Mouse (Mus musculus): ENCODE data around the gene 9530068E07Rik. TPM values are rescaled to one million over a fixed set of nuclear protein-coding genes. Genes with fewer than 3 reads are reported as not detected.
A peak's percentile ranks its signal among the peaks of the same experiment; 100 is the strongest.

The 9530068E07Rik gene
- polyA plus RNA-seq, 1 experiment from 2014 or later, result 187 TPM

DNA sequence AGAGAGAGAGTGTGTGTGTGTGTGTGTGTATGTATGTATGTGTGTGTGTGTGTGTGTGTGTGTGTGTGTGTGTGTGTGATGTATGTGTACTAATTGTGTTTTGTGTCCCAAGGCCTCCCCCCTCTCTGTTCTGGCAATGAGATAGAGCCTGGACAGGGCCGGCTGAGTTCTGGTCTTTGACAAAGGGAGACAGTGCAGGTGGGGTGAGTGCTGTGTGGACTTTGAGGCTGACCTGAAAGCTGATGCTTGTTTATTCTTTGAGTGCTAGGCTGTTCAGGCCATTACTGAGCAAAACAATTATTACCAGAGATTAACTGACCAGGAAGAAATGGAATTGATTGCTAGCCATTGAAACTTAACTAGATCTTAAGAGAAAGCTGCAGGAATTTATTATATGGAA is 6.3 kb downstream of the 9530068E07Rik start:
- ATAC-seq (ENCODE audit: insufficient read depth, low FRiP score), result no peak
- no peak overlapping the region for H3K9ac ChIP-seq (ENCODE audit: low read length)
- H3K9me3 ChIP-seq (replicated peaks; ENCODE audit: control insufficient read depth, low read length), result no peaks in the 10 kb centered on the region
- 0 out of 2 replicates have a peak, but pooled peaks cover 4% of the 10 kb centered on the region for H3K4me1 ChIP-seq (ENCODE audit: control insufficient read depth, insufficient read depth, low read length)
- H3K27me3 ChIP-seq (ENCODE audit: control insufficient read depth, insufficient read depth, low read length), result no peaks in the 10 kb centered on the region
- no peak overlapping the region for H3K4me2 ChIP-seq (ENCODE audit: low read depth, low read length)
- H3K27ac ChIP-seq (ENCODE audit: low read length), result no peak overlapping the region
- 44% methylated on average over 1 of the region's 1 CpGs for WGBS
- H3K36me3 ChIP-seq (ENCODE audit: control insufficient read depth, insufficient read depth, low read length), result peaks cover 2% of the 10 kb centered on the region; the same call in 1 of the 2 replicates
- H3K4me3 ChIP-seq (replicated peaks; ENCODE audit: low read length), result no peak overlapping the region

DNA sequence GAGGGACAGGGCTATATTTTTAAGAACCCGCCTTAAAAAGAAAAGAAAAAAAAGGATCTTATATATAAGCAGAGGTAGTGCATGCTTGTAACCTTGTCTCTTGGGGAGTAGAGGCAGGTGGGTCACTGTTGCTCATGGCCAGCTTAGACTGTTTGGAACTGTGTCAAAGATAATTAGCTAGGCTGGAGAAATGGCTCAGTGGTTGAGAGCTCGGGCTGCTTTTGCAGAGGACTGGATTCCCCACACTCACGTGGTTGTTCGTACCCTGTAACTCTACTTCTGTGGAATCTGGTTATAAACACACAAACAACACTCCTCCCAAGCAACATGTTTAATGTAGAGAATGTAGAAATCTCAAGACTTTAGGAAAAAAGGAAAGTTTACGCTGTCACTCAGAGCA is 8.0 kb downstream of the 9530068E07Rik start:
- no peak for ATAC-seq (ENCODE audit: insufficient read depth, low FRiP score)
- WGBS, result 84% methylated on average over 5 of the region's 5 CpGs
- Histone ChIP-seq H3K27me3 (ENCODE audit: control insufficient read depth, insufficient read depth, low read length) (no peaks in the 10 kb centered on the region), H3K4me3 (replicated peaks; ENCODE audit: low read length) (no peak overlapping the region), H3K9me3 (replicated peaks; ENCODE audit: control insufficient read depth, low read length) (no peaks in the 10 kb centered on the region), H3K4me2 (ENCODE audit: low read depth, low read length) (no peak overlapping the region), H3K36me3 (ENCODE audit: control insufficient read depth, insufficient read depth, low read length) (peaks cover 13% of the 10 kb centered on the region), H3K27ac (ENCODE audit: low read length) (no peak overlapping the region), H3K9ac (ENCODE audit: low read length) (no peak overlapping the region), H3K4me1 (ENCODE audit: control insufficient read depth, insufficient read depth, low read length) (0 out of 2 replicates have a peak, but pooled peaks cover 4% of the 10 kb centered on the region)

DNA sequence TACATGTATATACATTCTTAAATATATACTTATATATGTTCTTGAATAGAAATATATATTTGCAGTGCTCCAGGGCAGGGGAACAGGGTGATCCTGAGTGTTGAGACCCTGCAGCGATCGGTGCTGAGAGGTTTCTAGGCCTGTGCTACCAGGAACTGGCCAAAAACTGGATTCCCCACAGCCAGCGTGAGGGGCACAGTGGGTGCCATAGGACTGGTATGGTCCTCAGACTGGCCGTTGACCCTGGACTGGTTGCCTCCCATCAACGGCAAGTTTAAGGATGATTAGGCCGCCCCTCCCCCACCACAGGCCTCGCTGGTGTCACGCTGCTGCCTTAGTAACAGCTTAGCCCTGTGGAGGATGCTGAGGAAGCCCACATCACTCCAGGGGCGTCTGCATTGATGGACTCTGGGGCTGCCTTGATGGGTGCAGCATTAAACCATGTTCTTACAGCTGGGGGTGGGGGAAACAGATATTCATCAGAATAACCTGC is 9.0 kb downstream of the 9530068E07Rik start:
- no peak for ATAC-seq (ENCODE audit: insufficient read depth, low FRiP score)
- H3K27ac ChIP-seq (ENCODE audit: low read length), result no peak overlapping the region
- peaks cover 14% of the 10 kb centered on the region for H3K36me3 ChIP-seq (ENCODE audit: control insufficient read depth, insufficient read depth, low read length)
- no peaks in the 10 kb centered on the region for H3K9me3 ChIP-seq (replicated peaks; ENCODE audit: control insufficient read depth, low read length)
- no peaks in the 10 kb centered on the region for H3K4me1 ChIP-seq (ENCODE audit: control insufficient read depth, insufficient read depth, low read length)
- 83% methylated on average over 9 of the region's 9 CpGs for WGBS
- H3K4me2 ChIP-seq (ENCODE audit: low read depth, low read length), result no peak overlapping the region
- H3K27me3 ChIP-seq (ENCODE audit: control insufficient read depth, insufficient read depth, low read length), result no peaks in the 10 kb centered on the region
- no peak overlapping the region for H3K4me3 ChIP-seq (replicated peaks; ENCODE audit: low read length)
- no peak overlapping the region for H3K9ac ChIP-seq (ENCODE audit: low read length)

DNA sequence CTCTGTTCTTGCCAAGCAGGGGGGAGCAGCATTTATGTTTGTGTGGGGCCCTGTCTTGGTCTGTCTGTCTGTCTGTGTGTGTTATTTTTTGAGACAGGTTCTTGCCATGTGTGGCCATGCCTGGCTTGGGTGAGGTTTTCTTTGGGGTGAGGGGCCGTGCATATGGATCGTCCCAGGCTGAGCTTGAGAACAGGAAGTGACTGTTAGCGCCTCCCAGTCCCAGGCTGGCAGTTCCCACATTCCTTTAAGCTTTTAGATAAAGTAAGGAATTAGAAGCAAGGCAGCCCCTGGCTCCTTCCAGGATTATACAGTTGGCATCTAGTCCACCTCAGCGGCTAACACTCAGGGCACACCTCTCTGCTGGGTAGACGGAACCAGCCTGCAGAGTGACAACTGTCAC is 13.1 kb downstream of the 9530068E07Rik start:
- H3K9me3 ChIP-seq (replicated peaks; ENCODE audit: control insufficient read depth, low read length), result no peaks in the 10 kb centered on the region
- no peak for ATAC-seq (ENCODE audit: insufficient read depth, low FRiP score)
- peaks cover 14% of the 10 kb centered on the region for H3K36me3 ChIP-seq (ENCODE audit: control insufficient read depth, insufficient read depth, low read length)
- no peak overlapping the region for H3K9ac ChIP-seq (ENCODE audit: low read length)
- 60% methylated on average over 5 of the region's 5 CpGs for WGBS
- H3K27ac ChIP-seq (ENCODE audit: low read length), result no peak overlapping the region
- H3K4me1 ChIP-seq (ENCODE audit: control insufficient read depth, insufficient read depth, low read length), result no peaks in the 10 kb centered on the region
- H3K4me2 ChIP-seq (ENCODE audit: low read depth, low read length), result no peak overlapping the region
- no peak overlapping the region for H3K4me3 ChIP-seq (replicated peaks; ENCODE audit: low read length)
- H3K27me3 ChIP-seq (ENCODE audit: control insufficient read depth, insufficient read depth, low read length), result no peaks in the 10 kb centered on the region

DNA sequence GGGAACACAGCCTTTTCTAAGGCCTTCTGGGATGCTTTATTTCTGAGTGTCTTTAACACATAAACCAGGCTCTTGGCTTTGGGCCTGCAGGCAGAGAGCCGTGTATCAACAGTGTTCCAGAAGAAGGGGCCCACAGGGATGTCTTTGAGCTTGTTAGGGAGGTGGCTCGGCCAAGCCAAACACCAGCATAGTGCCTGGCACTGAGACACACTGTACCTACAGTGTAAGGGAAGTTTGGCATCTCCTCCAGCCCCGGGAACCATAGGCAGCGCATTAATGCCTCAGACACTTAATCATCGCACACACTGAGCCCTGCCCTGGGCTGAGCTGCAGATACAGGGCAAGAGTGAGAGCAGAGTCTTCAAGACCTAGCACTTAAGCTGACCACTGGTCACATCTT is 22.1 kb downstream of the 9530068E07Rik start:
- H3K4me1 ChIP-seq (ENCODE audit: control insufficient read depth, insufficient read depth, low read length), result no peaks in the 10 kb centered on the region
- H3K9ac ChIP-seq (ENCODE audit: low read length), result no peak overlapping the region
- H3K27ac ChIP-seq (ENCODE audit: low read length), result peak overlapping the region; percentile 14; the same call in 1 of the 2 replicates
- H3K27me3 ChIP-seq (ENCODE audit: control insufficient read depth, insufficient read depth, low read length), result no peaks in the 10 kb centered on the region
- H3K9me3 ChIP-seq (replicated peaks; ENCODE audit: control insufficient read depth, low read length), result no peaks in the 10 kb centered on the region
- ATAC-seq (ENCODE audit: insufficient read depth, low FRiP score), result peak; percentile 78
- 48% methylated on average over 5 of the region's 5 CpGs for WGBS
- H3K4me3 ChIP-seq (replicated peaks; ENCODE audit: low read length), result no peak overlapping the region
- H3K4me2 ChIP-seq (ENCODE audit: low read depth, low read length), result no peak overlapping the region
- no peaks in the 10 kb centered on the region for H3K36me3 ChIP-seq (ENCODE audit: control insufficient read depth, insufficient read depth, low read length)

DNA sequence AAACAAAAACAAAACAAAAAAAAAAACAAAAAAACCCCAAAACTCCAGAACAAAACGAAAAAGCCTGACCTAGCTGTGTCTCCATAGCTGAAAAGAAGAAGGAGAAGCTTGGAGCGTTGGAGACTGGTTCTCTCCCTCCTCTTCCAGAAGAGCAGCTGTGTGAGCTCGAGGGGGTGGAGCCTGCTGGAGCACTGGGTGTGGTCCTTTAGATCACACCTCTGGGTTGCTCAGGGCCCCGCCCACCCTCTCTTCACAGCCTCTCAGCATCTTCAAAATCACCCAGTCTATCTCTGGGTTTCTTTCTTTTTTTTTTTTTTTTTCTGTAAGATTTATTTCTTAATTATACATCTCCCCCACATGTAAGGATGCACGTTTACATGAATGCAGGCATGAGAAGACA is 23.0 kb downstream of the 9530068E07Rik start:
- WGBS, result 39% methylated on average over 5 of the region's 5 CpGs
- H3K4me3 ChIP-seq (replicated peaks; ENCODE audit: low read length), result no peak overlapping the region
- H3K4me1 ChIP-seq (ENCODE audit: control insufficient read depth, insufficient read depth, low read length), result no peaks in the 10 kb centered on the region
- ATAC-seq (ENCODE audit: insufficient read depth, low FRiP score), result no peak
- no peak overlapping the region for H3K9ac ChIP-seq (ENCODE audit: low read length)
- no peaks in the 10 kb centered on the region for H3K27me3 ChIP-seq (ENCODE audit: control insufficient read depth, insufficient read depth, low read length)
- H3K36me3 ChIP-seq (ENCODE audit: control insufficient read depth, insufficient read depth, low read length), result no peaks in the 10 kb centered on the region
- no peak overlapping the region for H3K4me2 ChIP-seq (ENCODE audit: low read depth, low read length)
- H3K27ac ChIP-seq (ENCODE audit: low read length), result no peak overlapping the region
- no peaks in the 10 kb centered on the region for H3K9me3 ChIP-seq (replicated peaks; ENCODE audit: control insufficient read depth, low read length)

DNA sequence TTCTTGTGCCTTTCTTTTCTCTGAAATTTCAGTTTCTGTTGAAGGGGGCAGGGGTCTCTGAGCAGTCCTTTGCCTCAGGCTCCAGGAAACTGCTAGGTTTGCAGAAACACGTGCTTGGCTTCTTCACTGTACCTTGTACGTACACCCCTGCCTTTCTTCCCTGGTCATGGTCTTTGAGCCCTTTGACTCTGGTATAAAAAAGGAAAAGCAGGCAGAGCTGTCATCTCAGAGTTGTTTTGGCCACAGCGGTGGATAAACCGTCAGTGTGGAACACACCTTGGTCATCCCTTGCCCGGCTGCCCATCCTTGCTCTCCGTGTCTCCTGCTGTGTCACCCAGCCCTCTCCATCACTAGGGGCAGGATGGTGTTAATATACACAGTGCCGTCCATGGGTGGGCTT is 23.6 kb downstream of the 9530068E07Rik start:
- ATAC-seq (ENCODE audit: insufficient read depth, low FRiP score), result no peak
- WGBS, result 73% methylated on average over 7 of the region's 7 CpGs
- Histone ChIP-seq H3K9ac (ENCODE audit: low read length) (no peak overlapping the region), H3K4me2 (ENCODE audit: low read depth, low read length) (no peak overlapping the region), H3K36me3 (ENCODE audit: control insufficient read depth, insufficient read depth, low read length) (no peaks in the 10 kb centered on the region), H3K27ac (ENCODE audit: low read length) (no peak overlapping the region), H3K9me3 (replicated peaks; ENCODE audit: control insufficient read depth, low read length) (no peaks in the 10 kb centered on the region), H3K4me1 (ENCODE audit: control insufficient read depth, insufficient read depth, low read length) (no peaks in the 10 kb centered on the region), H3K4me3 (replicated peaks; ENCODE audit: low read length) (no peak overlapping the region), H3K27me3 (ENCODE audit: control insufficient read depth, insufficient read depth, low read length) (no peaks in the 10 kb centered on the region)

DNA sequence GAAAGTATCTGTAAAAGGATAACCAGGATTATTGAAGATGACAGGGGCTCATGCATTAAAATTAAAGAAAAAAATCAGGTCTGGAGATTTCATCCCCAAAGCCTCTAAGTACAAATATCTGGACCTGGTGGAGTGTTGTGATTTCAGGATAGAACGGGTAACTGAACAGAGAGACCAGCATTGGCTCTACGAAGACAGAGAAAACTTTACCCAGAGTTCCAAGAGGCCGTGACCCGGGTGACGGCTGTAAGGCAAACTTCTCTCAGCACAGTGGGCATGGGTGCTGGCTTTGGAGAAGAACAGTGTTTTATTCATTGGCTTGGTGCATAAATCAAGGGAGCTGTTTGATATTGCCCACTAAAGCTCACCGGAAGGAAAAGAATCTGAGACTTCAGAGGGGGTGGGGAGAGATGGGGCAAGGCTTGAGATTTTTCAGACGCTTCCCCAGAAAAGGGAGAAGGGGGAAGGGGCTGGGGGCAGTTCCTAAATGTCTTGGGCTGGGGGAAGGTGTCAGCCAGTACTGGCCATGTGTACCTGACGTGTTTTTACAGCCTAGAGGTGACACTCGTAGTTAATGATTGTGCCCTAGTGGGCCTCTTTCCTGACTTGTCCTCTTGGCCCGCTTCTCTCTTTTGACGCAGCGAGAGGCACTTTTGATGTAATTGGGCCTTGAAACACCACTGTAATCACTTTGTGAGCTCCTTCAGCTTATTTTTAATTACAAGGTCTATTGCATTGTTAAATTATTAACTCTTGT is 24.2 kb downstream of the 9530068E07Rik start:
- H3K27me3 ChIP-seq (ENCODE audit: control insufficient read depth, insufficient read depth, low read length), result no peaks in the 10 kb centered on the region
- no peak overlapping the region for H3K4me3 ChIP-seq (replicated peaks; ENCODE audit: low read length)
- no peaks in the 10 kb centered on the region for H3K4me1 ChIP-seq (ENCODE audit: control insufficient read depth, insufficient read depth, low read length)
- H3K9me3 ChIP-seq (replicated peaks; ENCODE audit: control insufficient read depth, low read length), result no peaks in the 10 kb centered on the region
- no peak for ATAC-seq (ENCODE audit: insufficient read depth, low FRiP score)
- no peak overlapping the region for H3K9ac ChIP-seq (ENCODE audit: low read length)
- no peak overlapping the region for H3K27ac ChIP-seq (ENCODE audit: low read length)
- H3K36me3 ChIP-seq (ENCODE audit: control insufficient read depth, insufficient read depth, low read length), result no peaks in the 10 kb centered on the region
- H3K4me2 ChIP-seq (ENCODE audit: low read depth, low read length), result no peak overlapping the region
- WGBS, result 63% methylated on average over 12 of the region's 12 CpGs

DNA sequence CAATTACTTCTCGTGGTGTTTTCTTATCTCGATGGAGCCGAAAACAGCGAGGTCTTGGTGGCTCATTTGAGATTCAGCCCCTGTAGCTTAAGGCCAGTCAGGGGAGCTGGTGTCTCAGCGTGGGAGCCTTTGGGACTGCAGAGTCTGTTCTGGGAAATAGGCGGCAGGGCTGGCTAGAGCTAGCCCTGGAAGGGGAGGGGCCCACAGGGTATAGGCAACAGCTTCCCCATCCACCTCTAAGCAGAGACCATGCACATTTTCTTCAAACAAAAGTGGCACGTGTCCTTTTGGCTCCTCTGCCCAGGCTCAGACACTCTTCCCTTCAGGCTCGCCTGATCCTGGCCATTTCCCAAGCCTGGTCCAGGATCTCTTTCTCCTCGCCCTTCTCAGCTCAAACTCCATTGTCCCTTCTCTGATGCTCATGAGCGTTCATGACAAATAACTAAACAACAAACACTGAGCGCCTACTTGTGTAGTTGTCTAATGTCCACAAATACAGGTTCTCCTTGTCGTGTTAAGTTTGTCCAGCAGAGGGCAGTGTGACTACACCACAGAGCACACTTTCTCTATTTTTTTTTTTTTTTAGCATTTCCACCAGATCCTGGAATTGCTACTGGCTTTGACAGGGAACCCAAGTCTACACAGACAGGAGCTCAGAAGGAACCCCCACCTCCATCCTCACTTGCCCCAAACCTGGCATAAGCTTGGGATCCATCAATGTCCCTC is 25.0 kb downstream of the 9530068E07Rik start:
- no peak overlapping the region for H3K27ac ChIP-seq (ENCODE audit: low read length)
- 28% methylated on average over 12 of the region's 12 CpGs for whole genome bisulfite sequencing

More for the DNA sequence above, 25.0 kb downstream of the 9530068E07Rik start:
- Histone ChIP-seq H3K9me3 (replicated peaks; ENCODE audit: control insufficient read depth, low read length) (no peaks in the 10 kb centered on the region), H3K4me1 (ENCODE audit: control insufficient read depth, insufficient read depth, low read length) (no peaks in the 10 kb centered on the region), H3K36me3 (ENCODE audit: control insufficient read depth, insufficient read depth, low read length) (no peaks in the 10 kb centered on the region), H3K9ac (ENCODE audit: low read length) (no peak overlapping the region), H3K27me3 (ENCODE audit: control insufficient read depth, insufficient read depth, low read length) (no peaks in the 10 kb centered on the region), H3K4me3 (replicated peaks; ENCODE audit: low read length) (no peak overlapping the region), H3K4me2 (ENCODE audit: low read depth, low read length) (no peak overlapping the region)
- no peak for ATAC-seq (ENCODE audit: insufficient read depth, low FRiP score)
